Mouse (Mus musculus) intestine, embryonic 16.5 days (tissue): ENCODE measurements around the gene Filip1. TPM values are rescaled to one million over a fixed set of nuclear protein-coding genes. Genes with fewer than 3 reads are reported as not detected.

Experiments
- polyA plus RNA-seq: library from polyadenylated mRNA; unstranded; fragments of >200 nt; fragmentation: Nextera tagmentation; extraction: Ambion mirVana; gene quantifications from 2 replicates; pipeline ENCODE4 v1.2.1, GENCODE M21; 2015

Filip1 gene
- polyA plus RNA-seq, 1 experiment from 2014 or later, result 5.5 TPM

Other genes starting within 250 kb of the Filip1 start
- 58.0 and 64.2 TPM in 2 replicates for gene Tmem30a, start 219.3 kb downstream of the Filip1 start, polyA plus RNA-seq
- 26.6 and 29.5 TPM in 2 replicates for gene Senp6, start 54.1 kb upstream of the Filip1 start, polyA plus RNA-seq
- gene Myo6, start 152.2 kb upstream of the Filip1 start, polyA plus RNA-seq, result 72.7 and 77.2 TPM in 2 replicates